Mouse (Mus musculus): Measurements from ENCODE around the gene Ccdc33. TPM values are rescaled to one million over a fixed set of nuclear protein-coding genes. Genes with fewer than 3 reads are reported as not detected.

The Ccdc33 gene
- total and polyA plus RNA-seq, 2 experiments from 2014 or later, result 0.27 to 1.4 TPM

GRCm38 (mm10) chr9:58049861-58050260 is 68.8 kb downstream of the Ccdc33 start:
- Histone ChIP-seq H3K4me2 (ENCODE audit: low read depth, low read length, poor library complexity, severe bottlenecking) (no peak overlapping the region), H3K27me3 (ENCODE audit: insufficient read depth, low read length) (no peaks in the 10 kb centered on the region), H3K9ac (replicated peaks; ENCODE audit: low read length, poor library complexity, severe bottlenecking) (no peak overlapping the region), H3K9me3 (ENCODE audit: low read length) (no peaks in the 10 kb centered on the region), H3K27ac (ENCODE audit: low read depth, low read length) (no peak overlapping the region), H3K4me1 (ENCODE audit: insufficient read depth, low read length) (peaks cover 24% of the 10 kb centered on the region), H3K36me3 (ENCODE audit: insufficient read depth, low read length) (no peaks in the 10 kb centered on the region), H3K4me3 (ENCODE audit: low read depth, low read length) (no peak overlapping the region)
- no peak for ATAC-seq (ENCODE audit: low FRiP score)
- no peak for DNase-seq (ENCODE audit: low spot score)
- no peak for TF ChIP-seq CTCF (IDR thresholded peaks at IDR 0.05)
- 75% methylated on average over 7 of the region's 7 CpGs for WGBS

GRCm38 (mm10) chr9:58049186-58049585 is 69.4 kb downstream of the Ccdc33 start:
- Histone ChIP-seq H3K4me2 (ENCODE audit: low read depth, low read length, poor library complexity, severe bottlenecking) (no peak overlapping the region), H3K9me3 (ENCODE audit: low read length) (no peaks in the 10 kb centered on the region), H3K36me3 (ENCODE audit: insufficient read depth, low read length) (no peaks in the 10 kb centered on the region), H3K4me3 (ENCODE audit: low read depth, low read length) (no peak overlapping the region), H3K27ac (ENCODE audit: low read depth, low read length) (peak overlapping the region; percentile 1; the same call in 1 of the 2 replicates), H3K4me1 (ENCODE audit: insufficient read depth, low read length) (peaks cover 22% of the 10 kb centered on the region), H3K27me3 (ENCODE audit: insufficient read depth, low read length) (no peaks in the 10 kb centered on the region), H3K9ac (replicated peaks; ENCODE audit: low read length, poor library complexity, severe bottlenecking) (no peak overlapping the region)
- 29% methylated on average over 6 of the region's 6 CpGs for WGBS
- TF ChIP-seq CTCF (IDR thresholded peaks at IDR 0.05), result no peak
- DNase-seq (ENCODE audit: low spot score), result peak; percentile 8
- ATAC-seq (ENCODE audit: low FRiP score), result no peak

GRCm38 (mm10) chr9:58048621-58049020 is 70.0 kb downstream of the Ccdc33 start:
- DNase-seq (ENCODE audit: low spot score) (peak; percentile 65), ATAC-seq (ENCODE audit: low FRiP score) (peak; percentile 21; the same call in 1 of the 2 replicates)
- Histone ChIP-seq H3K27ac (ENCODE audit: low read depth, low read length) (peak overlapping the region; percentile 1; the same call in 1 of the 2 replicates), H3K4me2 (ENCODE audit: low read depth, low read length, poor library complexity, severe bottlenecking) (no peak overlapping the region), H3K27me3 (ENCODE audit: insufficient read depth, low read length) (no peaks in the 10 kb centered on the region), H3K4me1 (ENCODE audit: insufficient read depth, low read length) (peaks cover 21% of the 10 kb centered on the region), H3K9me3 (ENCODE audit: low read length) (no peaks in the 10 kb centered on the region), H3K36me3 (ENCODE audit: insufficient read depth, low read length) (no peaks in the 10 kb centered on the region), H3K9ac (replicated peaks; ENCODE audit: low read length, poor library complexity, severe bottlenecking) (peak overlapping the region; percentile 14; the same call in 1 of the 2 replicates), H3K4me3 (ENCODE audit: low read depth, low read length) (no peak overlapping the region)
- no peak for TF ChIP-seq CTCF (IDR thresholded peaks at IDR 0.05)
- WGBS, result 4% methylated on average over 6 of the region's 6 CpGs

GRCm38 (mm10) chr9:58047061-58047460 is 71.6 kb downstream of the Ccdc33 start:
- WGBS, result 82% methylated on average over 10 of the region's 10 CpGs
- Histone ChIP-seq H3K9ac (replicated peaks; ENCODE audit: low read length, poor library complexity, severe bottlenecking) (no peak overlapping the region), H3K4me2 (ENCODE audit: low read depth, low read length, poor library complexity, severe bottlenecking) (no peak overlapping the region), H3K36me3 (ENCODE audit: insufficient read depth, low read length) (no peaks in the 10 kb centered on the region), H3K9me3 (ENCODE audit: low read length) (no peaks in the 10 kb centered on the region), H3K4me3 (ENCODE audit: low read depth, low read length) (no peak overlapping the region), H3K4me1 (ENCODE audit: insufficient read depth, low read length) (peaks cover 17% of the 10 kb centered on the region), H3K27ac (ENCODE audit: low read depth, low read length) (no peak overlapping the region), H3K27me3 (ENCODE audit: insufficient read depth, low read length) (no peaks in the 10 kb centered on the region)
- no peak for TF ChIP-seq CTCF (IDR thresholded peaks at IDR 0.05)
- ATAC-seq (ENCODE audit: low FRiP score), result no peak
- DNase-seq (ENCODE audit: low spot score), result no peak

- 29% methylated on average over 4 of the region's 4 CpGs for WGBS
- ATAC-seq (ENCODE audit: low FRiP score) (no peak), DNase-seq (ENCODE audit: low spot score) (peak; percentile 22)
- H3K27ac ChIP-seq (ENCODE audit: low read depth, low read length), result no peak overlapping the region
- no peak overlapping the region for H3K4me2 ChIP-seq (ENCODE audit: low read depth, low read length, poor library complexity, severe bottlenecking)
- TF ChIP-seq CTCF (IDR thresholded peaks at IDR 0.05), result no peak
- H3K27me3 ChIP-seq (ENCODE audit: insufficient read depth, low read length), result no peaks in the 10 kb centered on the region
- H3K9ac ChIP-seq (replicated peaks; ENCODE audit: low read length, poor library complexity, severe bottlenecking), result 0 out of 2 replicates have a peak overlapping the region, but pooled peaks have one; percentile 8
- H3K36me3 ChIP-seq (ENCODE audit: insufficient read depth, low read length), result no peaks in the 10 kb centered on the region
- H3K4me1 ChIP-seq (ENCODE audit: insufficient read depth, low read length), result peaks cover 27% of the 10 kb centered on the region
- no peak overlapping the region for H3K4me3 ChIP-seq (ENCODE audit: low read depth, low read length)
- no peaks in the 10 kb centered on the region for H3K9me3 ChIP-seq (ENCODE audit: low read length)
Observed at GRCm38 (mm10) chr9:58045646-58046045, 73.0 kb downstream of the Ccdc33 start.

- DNase-seq (ENCODE audit: low spot score), result peak; percentile 60
- no peak for ATAC-seq (ENCODE audit: low FRiP score)
- no peaks in the 10 kb centered on the region for H3K27me3 ChIP-seq (ENCODE audit: insufficient read depth, low read length)
- no peaks in the 10 kb centered on the region for H3K36me3 ChIP-seq (ENCODE audit: insufficient read depth, low read length)
- H3K4me2 ChIP-seq (ENCODE audit: low read depth, low read length, poor library complexity, severe bottlenecking), result no peak overlapping the region
- H3K27ac ChIP-seq (ENCODE audit: low read depth, low read length), result no peak overlapping the region
- WGBS, result 28% methylated on average over 10 of the region's 10 CpGs
- no peak overlapping the region for H3K4me3 ChIP-seq (ENCODE audit: low read depth, low read length)
- no peaks in the 10 kb centered on the region for H3K9me3 ChIP-seq (ENCODE audit: low read length)
- no peak for TF ChIP-seq CTCF (IDR thresholded peaks at IDR 0.05)
- peaks cover 25% of the 10 kb centered on the region for H3K4me1 ChIP-seq (ENCODE audit: insufficient read depth, low read length)
- H3K9ac ChIP-seq (replicated peaks; ENCODE audit: low read length, poor library complexity, severe bottlenecking), result peak overlapping the region; percentile 33; the same call in 1 of the 2 replicates
Observed at GRCm38 (mm10) chr9:58044828-58045227, 73.8 kb downstream of the Ccdc33 start.
